Mouse (Mus musculus) intestine, embryonic 15.5 days (tissue): ENCODE data around the gene Map4k4. TPM values are rescaled to one million over a fixed set of nuclear protein-coding genes. Genes with fewer than 3 reads are reported as not detected.

Experiments used
- ATAC-seq: fragments of 200-750 bp; cut with Nextera tagmentation; 2 replicates; pipeline ENCODE4 v1.8.0; 2017; ENCODE audit warnings: moderate TSS enrichment, moderate library complexity
- H3K27ac ChIP-seq: fragments of 300-500 bp; sonication (generic); 2 replicates; pipeline ENCODE4 v1.5.1; 2015; ENCODE audit warnings: mild to moderate bottlenecking, inconsistent platforms
- H3K27me3 ChIP-seq: fragments of 300-500 bp; sonication (generic); replicated peaks from 2 replicates; pipeline ENCODE4 v1.6.1; 2015; ENCODE audit warnings: inconsistent platforms
- H3K36me3 ChIP-seq: fragments of 300-500 bp; sonication (generic); 2 replicates; pipeline ENCODE4 v1.6.1; 2015; ENCODE audit warnings: inconsistent platforms
- H3K4me1 ChIP-seq: fragments of 300-500 bp; sonication (generic); replicated peaks from 2 replicates; pipeline ENCODE4 v1.6.1; 2015; ENCODE audit warnings: inconsistent platforms
- H3K4me2 ChIP-seq: fragments of 300-500 bp; sonication (generic); replicated peaks from 2 replicates; pipeline ENCODE4 v1.6.1; 2015; ENCODE audit warnings: mild to moderate bottlenecking, inconsistent platforms
- H3K4me3 ChIP-seq: fragments of 300-500 bp; sonication (generic); replicated peaks from 2 replicates; pipeline ENCODE4 v1.5.1; 2015; ENCODE audit warnings: inconsistent platforms
- H3K9ac ChIP-seq: fragments of 300-500 bp; sonication (generic); 2 replicates; pipeline ENCODE4 v1.6.1; 2015; ENCODE audit warnings: inconsistent platforms
- H3K9me3 ChIP-seq: fragments of 300-500 bp; sonication (generic); 2 replicates; pipeline ENCODE4 v1.6.1; 2016; ENCODE audit warnings: inconsistent platforms
- WGBS: fragments of 180-500 bp; shearing (Covaris S2); methylation state at CpG from one replicate; pipeline ENCODE4 v1.1.7; 2015; 5-methylcytosine and 5-hydroxymethylcytosine counted together
- polyA plus RNA-seq: library from polyadenylated mRNA; unstranded; fragments of >200 nt; fragmentation: Nextera tagmentation; extraction: Ambion mirVana; gene quantifications from 2 replicates; pipeline ENCODE4 v1.2.1, GENCODE M21; 2015

Map4k4 gene
- polyA plus RNA-seq, 1 experiment from 2014 or later: 20.0 TPM

DNA sequence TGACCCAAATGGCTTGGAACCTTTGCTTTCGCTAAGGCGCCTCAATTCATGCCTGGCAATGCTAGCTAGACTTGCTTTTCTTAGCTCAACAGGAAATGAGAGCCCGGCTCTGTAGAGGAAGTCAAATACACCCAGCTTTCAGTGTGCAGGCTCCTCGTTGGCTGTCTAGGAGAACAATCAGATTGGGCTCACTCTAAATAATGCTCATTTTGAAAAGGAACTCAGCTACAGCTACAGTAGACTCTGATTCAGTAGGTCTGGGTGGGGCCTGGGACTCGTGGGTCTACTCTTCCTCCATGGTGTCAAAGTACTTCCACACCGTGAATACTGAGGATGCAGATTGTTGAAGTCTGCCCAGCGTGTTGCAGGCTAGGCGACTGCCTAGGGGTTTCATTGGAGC lies 22.0 kb downstream of the Map4k4 start:
- Histone ChIP-seq H3K27me3 (no peaks in the 10 kb centered on the region), H3K9ac (no peak overlapping the region), H3K27ac (no peak overlapping the region; the same call in 1 of the 2 replicates), H3K4me2 (peak overlapping the region; percentile 32; the same call in 1 of the 2 replicates), H3K9me3 (no peaks in the 10 kb centered on the region), H3K4me3 (no peak overlapping the region), H3K36me3 (no peaks in the 10 kb centered on the region), H3K4me1 (peaks cover 45% of the 10 kb centered on the region)
- 0 out of 2 replicates have a peak, but pooled peaks have one; percentile 13 for ATAC-seq
- WGBS: 36% methylated on average over 8 of the region's 8 CpGs

DNA sequence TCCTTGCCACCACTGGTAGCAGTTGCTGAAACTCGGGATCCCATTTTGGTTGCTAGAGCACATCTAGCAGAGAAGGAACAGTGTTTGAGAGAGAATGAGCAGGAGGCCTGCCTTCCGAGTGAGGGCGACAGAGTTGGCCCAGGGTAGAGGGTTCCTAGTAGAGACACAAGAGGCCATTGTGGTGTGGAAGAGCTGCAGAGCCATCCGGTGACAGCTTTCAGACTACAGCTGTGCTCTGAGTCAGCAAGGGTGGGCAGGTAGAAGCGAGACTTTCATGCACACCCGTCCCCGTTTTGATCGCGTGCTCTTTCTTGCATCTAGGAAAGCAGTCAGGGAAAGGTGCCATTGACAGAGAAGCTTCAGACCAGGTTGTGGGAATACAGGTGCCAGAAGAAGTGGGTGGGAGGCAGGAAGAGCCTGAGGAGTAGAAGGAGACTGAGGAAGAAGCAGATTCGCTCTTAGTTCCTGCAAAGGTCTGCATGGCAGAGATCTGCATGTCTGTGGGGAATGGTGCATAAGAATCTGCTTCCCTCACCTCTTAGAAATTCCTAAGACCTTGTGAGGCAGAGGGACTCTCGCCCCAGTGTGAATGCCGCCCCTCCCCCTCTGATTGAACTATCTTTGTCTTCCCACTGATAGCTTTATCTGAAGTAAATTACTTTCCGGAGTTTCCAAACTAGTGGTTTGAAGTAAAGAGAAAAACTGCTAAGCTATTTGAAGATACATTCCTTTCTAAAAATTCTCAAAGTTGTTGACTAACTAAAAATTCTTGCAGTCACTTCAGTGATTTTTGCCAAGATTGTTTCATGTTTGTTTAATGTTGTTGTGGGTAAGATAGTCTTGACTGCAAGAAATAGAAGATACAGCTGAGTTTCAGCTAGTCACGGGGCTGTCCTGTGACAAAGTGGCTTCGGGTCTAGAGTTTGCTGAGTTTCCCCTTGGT lies 23.0 kb downstream of the Map4k4 start:
- H3K9ac ChIP-seq: no peak overlapping the region
- peaks cover 43% of the 10 kb centered on the region for H3K4me1 ChIP-seq
- H3K36me3 ChIP-seq: no peaks in the 10 kb centered on the region
- 31% methylated on average over 15 of the region's 15 CpGs for WGBS
- peak; percentile 41; the same call in 1 of the 2 replicates for ATAC-seq
- peak overlapping the region; percentile 32; the same call in 1 of the 2 replicates for H3K4me2 ChIP-seq
- no peak overlapping the region for H3K4me3 ChIP-seq
- H3K27ac ChIP-seq: peak overlapping the region; percentile 37; the same call in 1 of the 2 replicates
- H3K9me3 ChIP-seq: no peaks in the 10 kb centered on the region
- no peaks in the 10 kb centered on the region for H3K27me3 ChIP-seq

DNA sequence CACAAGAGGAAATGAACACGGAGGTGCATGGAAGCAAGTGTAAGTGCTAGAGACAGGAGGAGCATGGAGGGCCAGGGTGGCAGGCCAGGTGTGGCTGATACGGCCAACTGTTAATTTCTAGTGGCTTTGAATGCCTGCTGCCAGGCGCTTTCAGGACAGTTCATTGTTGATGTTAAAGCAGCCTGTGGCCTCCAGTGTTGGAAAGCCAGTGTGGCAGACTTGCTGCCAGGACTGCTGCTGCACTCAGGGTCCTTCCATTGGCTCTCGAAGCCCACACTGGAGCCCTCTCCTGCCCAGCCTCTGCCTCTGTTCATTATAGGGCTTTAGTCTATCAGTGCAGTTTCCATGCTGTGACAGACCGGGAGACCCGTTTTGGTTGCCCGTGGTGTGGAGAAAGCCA lies 30.3 kb downstream of the Map4k4 start:
- H3K27ac ChIP-seq: no peak overlapping the region
- WGBS: 48% methylated on average over 7 of the region's 7 CpGs
- peaks cover 70% of the 10 kb centered on the region for H3K4me1 ChIP-seq
- H3K9ac ChIP-seq: no peak overlapping the region
- no peak overlapping the region for H3K4me2 ChIP-seq
- H3K36me3 ChIP-seq: no peaks in the 10 kb centered on the region
- no peaks in the 10 kb centered on the region for H3K27me3 ChIP-seq
- H3K4me3 ChIP-seq: no peak overlapping the region
- no peaks in the 10 kb centered on the region for H3K9me3 ChIP-seq
- no peak for ATAC-seq

DNA sequence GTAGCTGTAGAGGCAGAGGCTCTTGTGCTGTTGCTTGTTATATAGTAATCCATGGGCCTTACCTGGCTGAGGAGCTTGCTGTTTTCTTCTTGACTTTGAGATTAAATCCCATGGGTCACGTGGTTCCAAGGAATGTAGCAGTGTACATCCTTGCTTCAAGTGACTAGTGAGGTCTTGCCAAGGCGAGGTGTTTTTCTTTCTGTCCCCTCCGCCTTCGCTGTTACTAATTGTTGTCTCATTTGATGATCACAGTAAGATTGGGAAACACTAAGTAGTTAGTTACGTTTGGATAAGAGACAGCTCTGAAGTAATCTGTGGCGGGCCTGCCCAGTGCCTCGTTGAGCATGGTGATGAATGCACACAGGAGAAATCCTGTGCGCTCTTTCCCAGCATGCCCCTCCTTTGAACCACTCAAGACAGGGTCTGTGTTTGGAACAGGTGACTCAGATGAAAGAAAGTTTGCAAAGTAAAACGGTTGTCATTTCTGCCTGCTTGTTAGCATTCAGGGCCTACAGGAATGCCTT lies 31.6 kb downstream of the Map4k4 start:
- no peaks in the 10 kb centered on the region for H3K27me3 ChIP-seq
- peaks cover 66% of the 10 kb centered on the region for H3K4me1 ChIP-seq
- WGBS: 47% methylated on average over 9 of the region's 9 CpGs

DNA sequence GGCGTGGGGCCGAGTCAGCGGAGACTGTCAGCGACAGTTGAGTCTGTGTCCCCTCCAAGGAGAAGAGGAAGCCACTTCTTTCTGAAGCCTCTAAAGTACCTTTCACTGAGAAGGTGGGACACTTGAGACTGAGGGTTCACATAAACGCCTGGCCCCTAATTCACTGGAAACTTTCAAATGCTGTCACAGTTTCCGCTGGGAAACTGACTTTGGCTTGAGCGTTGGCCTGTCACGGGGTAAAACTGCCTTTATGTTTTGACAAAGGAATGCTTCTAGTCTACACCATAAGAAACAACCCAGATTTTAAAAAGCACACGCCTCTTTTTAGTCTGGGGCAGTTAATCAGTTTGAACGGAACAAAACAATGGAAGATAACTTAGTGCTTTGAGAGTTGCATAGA lies 32.2 kb downstream of the Map4k4 start:
- Histone ChIP-seq H3K36me3 (no peaks in the 10 kb centered on the region), H3K4me3 (no peak overlapping the region), H3K27ac (no peak overlapping the region), H3K4me2 (no peak overlapping the region), H3K9ac (no peak overlapping the region), H3K4me1 (peaks cover 71% of the 10 kb centered on the region), H3K27me3 (no peaks in the 10 kb centered on the region), H3K9me3 (no peaks in the 10 kb centered on the region)
- 53% methylated on average over 10 of the region's 10 CpGs for WGBS
- no peak for ATAC-seq

More for the DNA sequence above, 31.6 kb downstream of the Map4k4 start:
- Histone ChIP-seq H3K4me2 (no peak overlapping the region), H3K27ac (no peak overlapping the region), H3K36me3 (no peaks in the 10 kb centered on the region), H3K4me3 (no peak overlapping the region), H3K9me3 (no peaks in the 10 kb centered on the region), H3K9ac (no peak overlapping the region)
- ATAC-seq: no peak

DNA sequence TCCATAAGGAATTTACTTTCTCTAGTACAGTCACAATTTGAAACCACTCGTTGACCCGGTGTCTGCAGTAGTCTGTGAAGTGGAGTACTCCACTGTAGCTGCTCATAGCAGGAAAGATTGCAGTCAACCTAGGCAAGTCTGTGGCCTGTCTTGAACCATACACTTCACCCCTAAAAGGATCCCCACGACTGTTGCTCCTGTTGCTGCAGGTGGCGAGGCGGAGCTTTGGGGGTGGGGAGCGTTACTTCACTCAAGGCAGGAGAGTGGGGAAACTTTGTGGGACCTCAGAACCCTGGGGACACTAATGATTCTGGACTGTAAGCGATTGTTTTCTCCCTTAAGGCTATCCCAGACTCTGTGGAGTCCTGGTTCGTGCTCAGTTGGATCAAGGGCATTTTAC lies 34.2 kb downstream of the Map4k4 start:
- H3K4me2 ChIP-seq: no peak overlapping the region
- WGBS: 40% methylated on average over 8 of the region's 8 CpGs
- H3K4me3 ChIP-seq: no peak overlapping the region
- H3K27ac ChIP-seq: no peak overlapping the region
- no peak for ATAC-seq
- no peaks in the 10 kb centered on the region for H3K9me3 ChIP-seq
- no peak overlapping the region for H3K9ac ChIP-seq
- peaks cover 71% of the 10 kb centered on the region for H3K4me1 ChIP-seq
- H3K27me3 ChIP-seq: no peaks in the 10 kb centered on the region
- no peaks in the 10 kb centered on the region for H3K36me3 ChIP-seq

DNA sequence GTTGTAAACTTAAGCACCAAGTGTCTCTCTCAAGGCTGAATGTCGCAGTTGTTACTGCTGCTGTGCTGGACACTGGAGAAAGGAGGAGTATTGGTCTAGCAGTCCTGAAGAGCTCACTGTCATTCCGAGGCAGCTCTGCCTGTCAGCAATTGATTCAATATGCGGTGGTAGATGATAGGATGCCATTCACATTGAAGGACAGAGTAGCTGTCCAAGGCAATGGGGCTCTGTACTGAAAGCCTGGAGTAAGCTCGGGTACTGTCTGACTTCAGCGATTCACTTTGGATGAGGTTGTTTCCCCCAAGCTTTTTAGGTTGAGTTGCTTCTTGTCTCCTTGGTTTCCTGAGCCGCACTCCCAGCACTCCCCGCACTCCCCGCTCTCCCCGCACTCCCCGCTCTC lies 34.9 kb downstream of the Map4k4 start:
- Histone ChIP-seq H3K4me1 (peaks cover 71% of the 10 kb centered on the region), H3K27me3 (no peaks in the 10 kb centered on the region), H3K27ac (no peak overlapping the region), H3K36me3 (no peaks in the 10 kb centered on the region), H3K9me3 (no peaks in the 10 kb centered on the region), H3K9ac (no peak overlapping the region), H3K4me2 (peak overlapping the region; percentile 68), H3K4me3 (peak overlapping the region; percentile 36)
- no peak for ATAC-seq
- whole genome bisulfite sequencing: 2% methylated on average over 10 of the region's 10 CpGs

DNA sequence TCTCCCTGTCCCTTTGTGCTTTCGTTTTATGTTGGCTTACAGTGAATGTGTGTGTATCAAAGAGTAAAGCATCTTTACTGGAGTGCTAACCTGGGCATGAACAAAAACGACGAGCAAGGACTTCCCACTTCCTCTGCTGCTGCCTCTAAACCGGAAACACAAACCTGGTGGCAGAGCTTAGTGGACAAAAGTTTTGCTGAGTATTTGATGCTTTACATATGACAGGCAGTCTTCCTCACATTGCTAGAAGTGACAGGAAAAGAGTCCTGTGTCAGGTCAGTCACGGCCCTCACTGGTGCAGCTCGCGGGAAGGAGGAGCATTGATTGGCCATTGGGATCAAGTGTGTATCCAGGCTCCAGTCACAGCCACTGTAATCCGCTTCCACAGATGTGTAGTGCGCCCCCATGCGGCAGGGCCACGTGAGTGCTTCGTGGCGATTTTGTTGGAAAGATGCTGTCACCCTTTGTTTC lies 35.7 kb downstream of the Map4k4 start:
- WGBS: 2% methylated on average over 13 of the region's 13 CpGs
- peaks cover 71% of the 10 kb centered on the region for H3K4me1 ChIP-seq

DNA sequence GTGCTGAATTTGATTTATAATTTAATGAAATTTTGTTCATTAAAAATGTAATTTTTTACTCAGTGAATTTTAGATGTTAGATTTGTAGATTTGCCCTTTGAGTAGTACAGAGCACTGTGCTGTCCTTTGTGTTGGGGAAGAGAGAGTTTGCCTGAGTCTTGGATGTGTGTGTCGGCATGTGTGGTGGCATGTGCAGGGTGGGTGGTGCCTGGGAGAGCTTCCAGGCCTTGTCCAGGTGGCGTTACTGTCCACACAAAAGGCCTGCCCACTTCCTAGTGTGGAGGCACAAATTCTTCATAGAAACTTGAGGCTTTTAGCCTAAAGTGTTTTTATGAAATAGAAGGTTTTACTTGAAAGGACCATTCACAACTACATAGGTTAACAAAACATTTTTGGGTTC lies 36.2 kb downstream of the Map4k4 start:
- no peaks in the 10 kb centered on the region for H3K9me3 ChIP-seq
- H3K4me1 ChIP-seq: peaks cover 72% of the 10 kb centered on the region
- H3K4me2 ChIP-seq: peak overlapping the region; percentile 68; the same call in 1 of the 2 replicates

More for the DNA sequence above, 35.7 kb downstream of the Map4k4 start:
- no peak overlapping the region; the same call in 1 of the 2 replicates for H3K9ac ChIP-seq
- H3K36me3 ChIP-seq: no peaks in the 10 kb centered on the region
- no peaks in the 10 kb centered on the region for H3K27me3 ChIP-seq
- 0 out of 2 replicates have a peak overlapping the region, but pooled peaks have one; percentile 30 for H3K27ac ChIP-seq
- H3K4me2 ChIP-seq: peak overlapping the region; percentile 68
- peak overlapping the region; percentile 36 for H3K4me3 ChIP-seq
- H3K9me3 ChIP-seq: no peaks in the 10 kb centered on the region
- peak; percentile 85 for ATAC-seq

DNA sequence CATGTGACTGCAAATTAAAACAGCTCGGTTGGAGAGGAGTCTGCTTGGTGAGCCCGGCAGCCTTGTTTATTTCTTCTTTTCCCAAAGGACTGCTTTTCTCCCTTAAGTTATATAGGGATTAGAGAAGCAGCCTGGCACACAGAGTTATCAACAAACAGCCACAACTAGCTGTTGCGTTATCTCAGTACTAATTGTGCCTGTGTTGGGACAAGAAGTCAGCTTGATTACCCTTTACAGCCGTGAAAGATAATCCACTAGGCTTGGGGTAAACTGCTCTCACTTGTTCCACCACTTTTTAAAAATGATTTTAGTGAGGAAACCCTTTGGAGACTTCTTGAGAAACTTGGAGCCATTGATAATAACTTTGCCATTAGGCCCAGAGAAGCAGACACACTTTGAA lies 36.9 kb downstream of the Map4k4 start:
- Histone ChIP-seq H3K9ac (no peak overlapping the region), H3K27me3 (no peaks in the 10 kb centered on the region), H3K4me1 (peaks cover 73% of the 10 kb centered on the region), H3K4me3 (no peak overlapping the region), H3K9me3 (no peaks in the 10 kb centered on the region), H3K36me3 (no peaks in the 10 kb centered on the region), H3K27ac (no peak overlapping the region), H3K4me2 (no peak overlapping the region)
- ATAC-seq: no peak
- 30% methylated on average over 4 of the region's 4 CpGs for WGBS

More for the DNA sequence above, 36.2 kb downstream of the Map4k4 start:
- Histone ChIP-seq H3K27me3 (no peaks in the 10 kb centered on the region), H3K9ac (no peak overlapping the region), H3K36me3 (no peaks in the 10 kb centered on the region), H3K4me3 (no peak overlapping the region), H3K27ac (no peak overlapping the region)
- WGBS: 70% methylated on average over 2 of the region's 2 CpGs
- ATAC-seq: no peak

DNA sequence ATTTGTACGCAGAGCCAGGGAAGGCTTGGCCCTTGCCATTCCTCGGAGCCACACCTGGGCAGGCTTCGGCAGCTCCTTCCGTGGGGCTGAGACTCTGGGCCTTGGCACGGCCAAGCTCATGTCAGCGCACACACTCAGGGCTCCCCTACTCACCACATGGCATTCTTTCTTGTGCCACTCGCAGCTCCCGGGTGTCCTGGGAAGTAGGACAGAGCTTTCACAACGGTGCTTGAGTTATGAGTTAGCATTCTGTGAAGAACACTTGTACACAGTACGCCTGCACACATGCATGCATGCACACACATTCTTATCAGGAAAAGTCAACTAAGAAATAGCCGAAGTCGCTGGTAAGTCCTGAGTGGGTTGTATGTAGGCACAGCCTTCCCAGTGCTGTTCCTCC lies 38.7 kb downstream of the Map4k4 start:
- no peak overlapping the region for H3K27ac ChIP-seq
- no peak overlapping the region for H3K4me3 ChIP-seq
- no peak overlapping the region for H3K4me2 ChIP-seq
- H3K9ac ChIP-seq: no peak overlapping the region
- H3K4me1 ChIP-seq: peaks cover 71% of the 10 kb centered on the region
- no peaks in the 10 kb centered on the region for H3K27me3 ChIP-seq
- H3K36me3 ChIP-seq: no peaks in the 10 kb centered on the region
- H3K9me3 ChIP-seq: no peaks in the 10 kb centered on the region
- WGBS: 66% methylated on average over 12 of the region's 12 CpGs
- no peak for ATAC-seq

DNA sequence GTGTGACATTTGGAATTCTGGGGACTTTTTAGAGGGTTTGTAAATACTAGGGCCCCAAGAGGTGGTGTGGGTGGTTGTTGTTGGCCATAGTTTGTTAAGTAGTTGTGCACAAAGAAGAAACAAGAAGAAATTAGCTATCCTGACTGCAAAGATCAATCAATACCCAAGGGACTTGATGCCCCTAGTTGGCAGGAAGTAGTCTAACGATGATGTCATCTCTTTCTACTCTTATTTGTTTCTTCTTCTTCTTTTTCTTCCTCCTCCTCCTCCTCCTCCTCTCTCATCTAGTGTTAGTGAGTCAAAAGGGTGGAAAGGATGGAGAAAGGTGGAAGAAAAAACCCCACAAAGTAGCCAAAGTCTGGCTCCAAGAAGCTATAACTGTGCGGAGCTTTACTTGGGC lies 39.6 kb downstream of the Map4k4 start:
- H3K4me2 ChIP-seq: no peak overlapping the region
- no peaks in the 10 kb centered on the region for H3K36me3 ChIP-seq
- H3K4me3 ChIP-seq: no peak overlapping the region
- peaks cover 75% of the 10 kb centered on the region for H3K4me1 ChIP-seq
- H3K27ac ChIP-seq: no peak overlapping the region
- ATAC-seq: no peak
- H3K27me3 ChIP-seq: no peaks in the 10 kb centered on the region
- 82% methylated on average over 2 of the region's 2 CpGs for WGBS
- no peaks in the 10 kb centered on the region for H3K9me3 ChIP-seq
- H3K9ac ChIP-seq: no peak overlapping the region
